Mouse (Mus musculus): ENCODE data around the gene Dlgap4. TPM values are rescaled to one million over a fixed set of nuclear protein-coding genes. Genes with fewer than 3 reads are reported as not detected.
"Not testable (repeated sequence)": the region's sequence is repeated elsewhere in the genome, so short reads cannot be mapped to it uniquely, and the experiment has no call there.

The Dlgap4 gene
- total and polyA plus RNA-seq, 2 experiments from 2014 or later = 166 to 173 TPM

DNA sequence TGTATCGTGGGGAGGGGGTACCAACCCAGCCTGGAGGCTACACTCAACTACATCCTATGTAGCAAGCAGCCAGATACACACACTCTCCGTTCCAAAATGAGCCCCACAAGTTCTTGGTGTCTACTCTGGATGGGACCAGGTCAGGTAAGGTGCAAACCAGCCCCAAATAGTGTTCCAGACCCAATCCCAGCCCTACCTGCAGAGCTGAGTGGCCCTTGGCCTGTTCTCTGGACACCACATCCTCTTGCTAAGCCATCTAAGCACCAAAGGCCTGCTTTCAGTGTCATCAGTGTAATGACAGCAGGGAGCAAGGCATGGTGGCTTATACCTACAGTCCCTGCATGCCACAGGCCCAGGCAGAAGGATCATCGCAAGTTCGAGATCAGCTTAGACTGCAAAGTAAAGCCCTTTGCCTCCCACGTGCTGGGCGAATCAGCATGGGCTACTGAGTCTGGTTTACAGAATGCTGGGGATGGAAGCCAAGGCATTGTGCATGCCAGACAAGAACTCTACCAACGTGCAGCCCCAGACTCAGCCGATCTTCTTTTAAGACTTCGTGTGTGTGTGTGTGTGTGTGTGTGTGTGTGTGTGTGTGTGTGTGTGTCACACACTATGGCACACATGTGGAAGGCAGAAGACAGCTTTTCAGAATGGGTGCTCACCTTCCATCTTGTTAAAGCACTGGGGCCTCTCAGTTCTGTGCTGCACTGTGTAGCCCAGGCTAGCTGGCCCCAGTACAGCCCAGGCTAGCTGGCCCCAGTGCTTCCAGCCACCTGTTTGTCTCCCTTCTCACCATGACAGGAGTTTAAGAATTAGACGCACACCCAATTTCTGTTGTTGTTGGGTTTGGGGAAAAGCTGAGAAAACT, 169.2 kb downstream of the Dlgap4 start:
- DNase-seq (ENCODE audit: low spot score) (no peak), ATAC-seq (no peak)
- no peaks in the 10 kb centered on the region for H3K27me3 ChIP-seq (ENCODE audit: insufficient read depth, low read length)
- 81% methylated on average over 10 of the region's 10 CpGs for WGBS
- H3K36me3 ChIP-seq (ENCODE audit: insufficient read depth, low read length) = no peaks in the 10 kb centered on the region
- H3K4me2 ChIP-seq (ENCODE audit: low read depth, low read length) = no peak overlapping the region
- no peak overlapping the region for H3K9ac ChIP-seq (replicated peaks; ENCODE audit: low read length)
- H3K4me1 ChIP-seq (ENCODE audit: insufficient read depth, low read length) = no peaks in the 10 kb centered on the region
- no peak for TF ChIP-seq CTCF (IDR thresholded peaks at IDR 0.05; ENCODE audit: low read depth)
- no peak overlapping the region for H3K27ac ChIP-seq
- no peak overlapping the region for H3K4me3 ChIP-seq (ENCODE audit: low read length)
- no peaks in the 10 kb centered on the region for H3K9me3 ChIP-seq (ENCODE audit: low read length)

DNA sequence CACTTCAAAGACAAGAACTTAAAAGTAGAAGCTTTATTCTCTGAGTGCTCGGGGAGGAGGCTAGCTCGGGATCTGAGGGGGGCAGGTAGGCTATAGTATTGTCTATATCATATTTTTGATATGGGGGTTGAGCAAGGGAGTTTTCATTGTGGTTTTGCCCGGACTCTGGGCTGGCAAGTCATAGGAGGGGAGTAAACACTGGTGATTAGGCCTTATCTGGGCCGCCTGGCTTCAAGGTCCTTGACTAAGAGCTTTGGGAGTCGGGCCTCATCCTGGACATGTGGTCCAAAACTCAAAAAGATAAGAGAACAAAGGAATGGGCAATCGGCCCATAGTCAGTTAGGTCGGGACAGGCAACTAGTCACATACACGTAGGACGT, 169.8 kb downstream of the Dlgap4 start:
- no peak for TF ChIP-seq CTCF (IDR thresholded peaks at IDR 0.05; ENCODE audit: low read depth)
- Histone ChIP-seq H3K4me3 (ENCODE audit: low read length) (no peak overlapping the region), H3K36me3 (ENCODE audit: insufficient read depth, low read length) (no peaks in the 10 kb centered on the region), H3K9me3 (ENCODE audit: low read length) (no peaks in the 10 kb centered on the region), H3K4me2 (ENCODE audit: low read depth, low read length) (no peak overlapping the region), H3K4me1 (ENCODE audit: insufficient read depth, low read length) (no peaks in the 10 kb centered on the region), H3K27ac (no peak overlapping the region), H3K27me3 (ENCODE audit: insufficient read depth, low read length) (no peaks in the 10 kb centered on the region), H3K9ac (replicated peaks; ENCODE audit: low read length) (no peak overlapping the region)
- DNase-seq (ENCODE audit: low spot score) (no peak), ATAC-seq (no peak)
- 84% methylated on average over 9 of the region's 9 CpGs for WGBS

GRCm38 (mm10) chr2:156784016-156784585, 170.6 kb downstream of the Dlgap4 start:
- Histone ChIP-seq H3K27me3 (ENCODE audit: insufficient read depth, low read length) (no peaks in the 10 kb centered on the region), H3K9ac (replicated peaks; ENCODE audit: low read length) (no peak overlapping the region), H3K27ac (no peak overlapping the region), H3K9me3 (ENCODE audit: low read length) (no peaks in the 10 kb centered on the region; the same call in 1 of the 2 replicates), H3K4me3 (ENCODE audit: low read length) (no peak overlapping the region), H3K36me3 (ENCODE audit: insufficient read depth, low read length) (no peaks in the 10 kb centered on the region), H3K4me2 (ENCODE audit: low read depth, low read length) (no peak overlapping the region), H3K4me1 (ENCODE audit: insufficient read depth, low read length) (no peaks in the 10 kb centered on the region)
- DNase-seq (ENCODE audit: low spot score) = no peak
- no peak for TF ChIP-seq CTCF (IDR thresholded peaks at IDR 0.05; ENCODE audit: low read depth)
- WGBS = 77% methylated on average over 7 of the region's 7 CpGs
- no peak for ATAC-seq

- Histone ChIP-seq H3K36me3 (ENCODE audit: insufficient read depth, low read length) (no peaks in the 10 kb centered on the region), H3K4me1 (ENCODE audit: insufficient read depth, low read length) (no peaks in the 10 kb centered on the region), H3K9ac (replicated peaks; ENCODE audit: low read length) (no peak overlapping the region), H3K4me3 (ENCODE audit: low read length) (no peak overlapping the region), H3K9me3 (ENCODE audit: low read length) (no peaks in the 10 kb centered on the region; the same call in 1 of the 2 replicates), H3K27me3 (ENCODE audit: insufficient read depth, low read length) (no peaks in the 10 kb centered on the region), H3K4me2 (ENCODE audit: low read depth, low read length) (no peak overlapping the region), H3K27ac (no peak overlapping the region)
- no peak for ATAC-seq
- TF ChIP-seq CTCF (IDR thresholded peaks at IDR 0.05; ENCODE audit: low read depth) = no peak
- 85% methylated on average over 2 of the region's 2 CpGs for WGBS
- no peak for DNase-seq (ENCODE audit: low spot score)
Measured at GRCm38 (mm10) chr2:156784891-156785290, 171.4 kb downstream of the Dlgap4 start.

DNA sequence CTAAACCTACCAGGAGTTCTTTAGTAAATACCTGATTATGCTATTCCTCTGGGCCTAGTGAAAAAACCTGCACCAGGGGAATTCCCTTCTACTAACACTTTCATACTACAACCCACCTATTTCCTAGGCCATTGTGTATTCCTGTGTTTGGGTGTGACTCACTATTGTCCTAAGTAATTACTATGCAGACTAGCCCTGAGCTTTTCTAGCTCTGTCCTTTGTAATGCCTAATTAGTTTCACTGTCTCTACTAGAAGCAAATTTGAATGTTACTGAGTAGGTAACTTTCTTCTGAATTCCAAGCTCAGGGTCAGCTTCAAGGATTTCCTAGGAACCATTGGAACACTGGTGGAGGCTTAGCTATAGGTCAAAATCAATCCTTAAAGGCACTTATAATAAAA, 172.9 kb downstream of the Dlgap4 start:
- not testable (repeated sequence) for ATAC-seq; H3K4me1 ChIP-seq (ENCODE audit: insufficient read depth, low read length); H3K27me3 ChIP-seq (ENCODE audit: insufficient read depth, low read length); H3K9ac ChIP-seq (replicated peaks; ENCODE audit: low read length); H3K27ac ChIP-seq; H3K4me3 ChIP-seq (ENCODE audit: low read length); H3K9me3 ChIP-seq (ENCODE audit: low read length); H3K36me3 ChIP-seq (ENCODE audit: insufficient read depth, low read length); DNase-seq (ENCODE audit: low spot score); H3K4me2 ChIP-seq (ENCODE audit: low read depth, low read length)

DNA sequence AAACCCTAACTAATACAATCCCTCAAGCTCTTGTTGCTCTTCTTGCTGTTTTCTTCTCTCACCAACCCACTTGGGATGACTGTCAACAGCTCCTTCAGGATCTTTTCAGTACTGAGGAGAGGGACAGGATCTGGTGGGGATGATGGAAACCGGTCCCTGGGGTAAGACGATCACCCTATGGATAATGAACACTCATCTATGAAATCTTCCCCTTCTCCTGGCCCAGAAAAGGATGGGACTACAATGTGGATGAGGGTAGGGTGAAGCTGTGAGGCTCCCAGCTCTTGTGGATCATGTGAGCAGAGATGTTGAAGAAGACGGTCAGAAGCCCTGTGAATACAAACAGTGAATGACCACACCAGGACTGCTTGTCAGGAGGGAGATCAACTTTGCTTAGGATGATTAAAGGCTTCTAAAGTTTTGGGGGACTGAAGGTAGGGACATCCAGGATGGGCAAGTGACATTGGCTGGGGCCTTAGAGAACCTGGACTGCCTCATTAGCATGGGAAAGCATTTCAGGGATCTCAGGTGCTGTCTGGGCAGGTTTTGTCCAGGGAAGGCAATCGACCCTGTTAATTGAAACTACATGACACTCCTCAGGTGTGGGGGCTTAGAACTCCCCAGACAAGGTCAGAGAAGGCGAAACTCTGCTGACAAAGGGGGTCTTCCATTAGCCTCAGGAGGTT, 173.7 kb downstream of the Dlgap4 start:
- Histone ChIP-seq H3K4me1 (ENCODE audit: insufficient read depth, low read length) (no peaks in the 10 kb centered on the region), H3K4me2 (ENCODE audit: low read depth, low read length) (no peak overlapping the region), H3K9ac (replicated peaks; ENCODE audit: low read length) (no peak overlapping the region), H3K27ac (no peak overlapping the region), H3K4me3 (ENCODE audit: low read length) (no peak overlapping the region), H3K9me3 (ENCODE audit: low read length) (peaks cover 3% of the 10 kb centered on the region), H3K27me3 (ENCODE audit: insufficient read depth, low read length) (no peaks in the 10 kb centered on the region), H3K36me3 (ENCODE audit: insufficient read depth, low read length) (no peaks in the 10 kb centered on the region)
- no peak for ATAC-seq
- 88% methylated on average over 5 of the region's 5 CpGs for WGBS
- no peak for TF ChIP-seq CTCF (IDR thresholded peaks at IDR 0.05; ENCODE audit: low read depth)
- no peak for DNase-seq (ENCODE audit: low spot score)

DNA sequence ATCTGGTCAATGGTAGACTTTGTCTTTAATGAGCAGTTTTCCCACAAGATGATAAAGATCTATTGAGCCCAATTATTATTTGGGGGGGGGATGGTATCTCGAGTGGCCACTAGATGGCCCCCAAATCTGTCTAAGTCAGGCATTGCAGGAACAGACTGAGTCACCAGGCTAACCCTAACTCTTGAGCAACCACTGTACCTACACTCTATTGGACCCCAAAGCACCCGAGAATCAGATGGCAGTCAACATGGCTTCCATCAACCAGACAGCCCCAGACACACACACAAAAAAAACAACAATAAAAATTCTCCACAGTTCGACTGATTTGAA, 174.2 kb downstream of the Dlgap4 start:
- no peaks in the 10 kb centered on the region for H3K4me1 ChIP-seq (ENCODE audit: insufficient read depth, low read length)
- 51% methylated on average over 3 of the region's 3 CpGs for WGBS
- ATAC-seq (no peak), DNase-seq (ENCODE audit: low spot score) (peak; percentile 34)
- no peak overlapping the region for H3K9ac ChIP-seq (replicated peaks; ENCODE audit: low read length)
- H3K27me3 ChIP-seq (ENCODE audit: insufficient read depth, low read length) = no peaks in the 10 kb centered on the region
- H3K27ac ChIP-seq = no peak overlapping the region
- TF ChIP-seq CTCF (IDR thresholded peaks at IDR 0.05; ENCODE audit: low read depth) = peak; percentile 60
- H3K4me3 ChIP-seq (ENCODE audit: low read length) = no peak overlapping the region
- no peaks in the 10 kb centered on the region for H3K36me3 ChIP-seq (ENCODE audit: insufficient read depth, low read length)
- H3K9me3 ChIP-seq (ENCODE audit: low read length) = peaks cover 7% of the 10 kb centered on the region
- no peak overlapping the region for H3K4me2 ChIP-seq (ENCODE audit: low read depth, low read length)
